Mouse (Mus musculus): ENCODE results near the gene Gm13276. TPM values are rescaled to one million over a fixed set of nuclear protein-coding genes. Genes with fewer than 3 reads are reported as not detected.
"Not testable (repeated sequence)": the region's sequence is repeated elsewhere in the genome, so short reads cannot be mapped to it uniquely, and the experiment has no call there.

Gm13276 gene
- polyA plus RNA-seq, 1 experiment from 2014 or later: not detected

DNA sequence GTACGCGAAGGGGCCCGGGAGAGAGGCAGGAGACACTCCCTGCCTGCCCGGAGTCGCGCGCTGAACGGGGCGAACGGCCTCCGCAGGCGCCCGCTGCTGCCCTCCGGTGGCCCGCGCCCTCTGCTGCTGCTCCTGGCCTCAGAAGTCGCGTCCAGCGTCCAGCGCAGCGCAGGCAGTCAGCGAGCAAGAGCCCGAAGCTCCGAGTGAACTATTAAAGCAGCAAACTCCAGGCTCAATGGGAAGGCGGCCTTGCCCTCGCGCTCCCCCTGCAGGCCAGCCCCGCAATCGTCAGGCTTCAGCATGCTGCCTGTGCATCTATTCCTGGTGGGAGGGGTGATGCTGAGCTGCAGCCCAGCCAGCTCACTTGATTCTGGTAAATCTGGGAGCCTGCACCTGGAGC is 6.0 kb upstream of the Gm13276 start, which contains the start of gene Gm13272:
Gm13272 (plus strand) TSS at position 301 of the 400 bp plus-strand sequence.
- not testable (repeated sequence) for H3K27ac ChIP-seq (ENCODE audit: low read length); ATAC-seq; H3K36me3 ChIP-seq (ENCODE audit: control insufficient read depth, insufficient read depth); H3K4me1 ChIP-seq (replicated peaks; ENCODE audit: control insufficient read depth, insufficient read depth, low read length); H3K4me3 ChIP-seq (replicated peaks; ENCODE audit: low read length); H3K9ac ChIP-seq (replicated peaks; ENCODE audit: low read depth, low read length); H3K4me2 ChIP-seq (ENCODE audit: low read length); H3K9me3 ChIP-seq (ENCODE audit: control insufficient read depth, low read length); H3K27me3 ChIP-seq (replicated peaks; ENCODE audit: control insufficient read depth, insufficient read depth, low read length)
- WGBS: no CpG with 5 or more reads among the region's 29 CpGs

GRCm38 (mm10) chr4:88780320-88780719 is 5.2 kb upstream of the Gm13276 start:
- 52% methylated on average over 14 of the region's 18 CpGs for WGBS
- H3K4me3 ChIP-seq (replicated peaks; ENCODE audit: low read length); H3K9me3 ChIP-seq (ENCODE audit: control insufficient read depth, low read length); H3K4me2 ChIP-seq (ENCODE audit: low read length); H3K9ac ChIP-seq (replicated peaks; ENCODE audit: low read depth, low read length); H3K27ac ChIP-seq (ENCODE audit: low read length); H3K36me3 ChIP-seq (ENCODE audit: control insufficient read depth, insufficient read depth); H3K4me1 ChIP-seq (replicated peaks; ENCODE audit: control insufficient read depth, insufficient read depth, low read length); H3K27me3 ChIP-seq (replicated peaks; ENCODE audit: control insufficient read depth, insufficient read depth, low read length); ATAC-seq: not testable (repeated sequence)

- not testable (repeated sequence) for H3K4me3 ChIP-seq (replicated peaks; ENCODE audit: low read length); H3K36me3 ChIP-seq (ENCODE audit: control insufficient read depth, insufficient read depth); H3K4me1 ChIP-seq (replicated peaks; ENCODE audit: control insufficient read depth, insufficient read depth, low read length); H3K27me3 ChIP-seq (replicated peaks; ENCODE audit: control insufficient read depth, insufficient read depth, low read length); H3K9ac ChIP-seq (replicated peaks; ENCODE audit: low read depth, low read length); H3K9me3 ChIP-seq (ENCODE audit: control insufficient read depth, low read length); H3K27ac ChIP-seq (ENCODE audit: low read length); ATAC-seq
- 36% methylated on average over 3 of the region's 7 CpGs for WGBS
- H3K4me2 ChIP-seq (ENCODE audit: low read length): peak within 1 kb of the TSS; percentile 39; the same call in 1 of the 2 replicates
These were observed 3.7 kb upstream of the Gm13276 start, which contains the start of gene Ifnz for GRCm38 (mm10) chr4:88781831-88782230. Ifnz (plus strand) TSS chr4:88782131.

DNA sequence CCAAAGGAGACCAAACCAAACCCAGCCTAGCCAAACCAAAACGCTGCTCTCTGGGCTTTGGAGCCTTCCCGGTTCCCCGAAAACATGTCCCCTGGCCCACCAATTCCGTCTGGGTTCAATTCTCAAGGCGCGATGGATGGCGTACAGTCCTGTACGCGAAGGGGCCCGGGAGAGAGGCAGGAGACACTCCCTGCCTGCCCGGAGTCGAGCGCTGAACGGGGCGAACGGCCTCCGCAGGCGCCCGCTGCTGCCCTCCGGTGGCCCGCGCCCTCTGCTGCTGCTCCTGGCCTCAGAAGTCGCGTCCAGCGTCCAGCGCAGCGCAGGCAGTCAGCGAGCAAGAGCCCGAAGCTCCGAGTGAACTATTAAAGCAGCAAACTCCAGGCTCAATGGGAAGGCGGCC is 3.2 kb upstream of the Gm13276 start:
- not testable (repeated sequence) for H3K4me3 ChIP-seq (replicated peaks; ENCODE audit: low read length); H3K9me3 ChIP-seq (ENCODE audit: control insufficient read depth, low read length); H3K27ac ChIP-seq (ENCODE audit: low read length); H3K27me3 ChIP-seq (replicated peaks; ENCODE audit: control insufficient read depth, insufficient read depth, low read length); H3K9ac ChIP-seq (replicated peaks; ENCODE audit: low read depth, low read length); H3K4me1 ChIP-seq (replicated peaks; ENCODE audit: control insufficient read depth, insufficient read depth, low read length); H3K36me3 ChIP-seq (ENCODE audit: control insufficient read depth, insufficient read depth); ATAC-seq
- peak overlapping the region; percentile 39; the same call in 1 of the 2 replicates for H3K4me2 ChIP-seq (ENCODE audit: low read length)
- 2% methylated on average over 9 of the region's 31 CpGs for WGBS

GRCm38 (mm10) chr4:88788402-88788801 is 2.9 kb downstream of the Gm13276 start, which contains the start of gene Gm13277:
Gm13277 (plus strand) TSS chr4:88788632.
- not testable (repeated sequence) for H3K4me3 ChIP-seq (replicated peaks; ENCODE audit: low read length); H3K9ac ChIP-seq (replicated peaks; ENCODE audit: low read depth, low read length); H3K4me1 ChIP-seq (replicated peaks; ENCODE audit: control insufficient read depth, insufficient read depth, low read length); H3K27me3 ChIP-seq (replicated peaks; ENCODE audit: control insufficient read depth, insufficient read depth, low read length); H3K4me2 ChIP-seq (ENCODE audit: low read length); H3K36me3 ChIP-seq (ENCODE audit: control insufficient read depth, insufficient read depth); H3K9me3 ChIP-seq (ENCODE audit: control insufficient read depth, low read length); H3K27ac ChIP-seq (ENCODE audit: low read length); ATAC-seq
- WGBS: 0% methylated on average over 1 of the region's 28 CpGs

GRCm38 (mm10) chr4:88791250-88791649 is 5.7 kb downstream of the Gm13276 start, which contains the start of gene Gm13278:
Gm13278 (plus strand) TSS chr4:88791550.
- not testable (repeated sequence) for H3K4me1 ChIP-seq (replicated peaks; ENCODE audit: control insufficient read depth, insufficient read depth, low read length); H3K36me3 ChIP-seq (ENCODE audit: control insufficient read depth, insufficient read depth); H3K9ac ChIP-seq (replicated peaks; ENCODE audit: low read depth, low read length); H3K27me3 ChIP-seq (replicated peaks; ENCODE audit: control insufficient read depth, insufficient read depth, low read length); H3K27ac ChIP-seq (ENCODE audit: low read length); H3K4me2 ChIP-seq (ENCODE audit: low read length); H3K4me3 ChIP-seq (replicated peaks; ENCODE audit: low read length); ATAC-seq; H3K9me3 ChIP-seq (ENCODE audit: control insufficient read depth, low read length)
- no CpG with 5 or more reads among the region's 28 CpGs for WGBS

DNA sequence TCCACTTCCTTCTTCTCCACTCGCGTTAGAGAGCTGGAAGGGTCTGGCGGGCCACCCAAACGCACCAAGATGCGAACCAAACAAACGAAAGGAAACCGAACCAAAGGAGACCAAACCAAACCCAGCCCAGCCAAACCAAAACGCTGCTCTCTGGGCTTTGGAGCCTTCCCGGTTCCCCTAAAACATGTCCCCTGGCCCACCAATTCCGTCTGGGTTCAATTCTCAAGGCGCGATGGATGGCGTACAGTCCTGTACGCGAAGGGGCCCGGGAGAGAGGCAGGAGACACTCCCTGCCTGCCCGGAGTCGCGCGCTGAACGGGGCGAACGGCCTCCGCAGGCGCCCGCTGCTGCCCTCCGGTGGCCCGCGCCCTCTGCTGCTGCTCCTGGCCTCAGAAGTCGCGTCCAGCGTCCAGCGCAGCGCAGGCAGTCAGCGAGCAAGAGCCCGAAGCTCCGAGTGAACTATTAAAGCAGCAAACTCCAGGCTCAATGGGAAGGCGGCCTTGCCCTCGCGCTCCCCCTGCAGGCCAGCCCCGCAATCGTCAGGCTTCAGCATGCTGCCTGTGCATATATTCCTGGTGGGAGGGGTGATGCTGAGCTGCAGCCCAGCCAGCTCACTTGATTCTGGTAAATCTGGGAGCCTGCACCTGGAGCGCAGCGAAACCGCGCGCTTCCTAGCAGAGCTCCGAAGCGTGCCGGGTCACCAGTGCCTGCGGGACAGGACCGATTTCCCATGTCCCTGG is 8.6 kb downstream of the Gm13276 start, which contains the start of gene Gm13275:
Gm13275 (plus strand) TSS at position 552 of the 740 bp plus-strand sequence.
- H3K4me1 ChIP-seq (replicated peaks; ENCODE audit: control insufficient read depth, insufficient read depth, low read length); H3K27ac ChIP-seq (ENCODE audit: low read length); H3K4me3 ChIP-seq (replicated peaks; ENCODE audit: low read length); H3K9ac ChIP-seq (replicated peaks; ENCODE audit: low read depth, low read length); H3K27me3 ChIP-seq (replicated peaks; ENCODE audit: control insufficient read depth, insufficient read depth, low read length); ATAC-seq; H3K4me2 ChIP-seq (ENCODE audit: low read length); H3K36me3 ChIP-seq (ENCODE audit: control insufficient read depth, insufficient read depth); H3K9me3 ChIP-seq (ENCODE audit: control insufficient read depth, low read length): not testable (repeated sequence)
- 0% methylated on average over 6 of the region's 52 CpGs for WGBS

DNA sequence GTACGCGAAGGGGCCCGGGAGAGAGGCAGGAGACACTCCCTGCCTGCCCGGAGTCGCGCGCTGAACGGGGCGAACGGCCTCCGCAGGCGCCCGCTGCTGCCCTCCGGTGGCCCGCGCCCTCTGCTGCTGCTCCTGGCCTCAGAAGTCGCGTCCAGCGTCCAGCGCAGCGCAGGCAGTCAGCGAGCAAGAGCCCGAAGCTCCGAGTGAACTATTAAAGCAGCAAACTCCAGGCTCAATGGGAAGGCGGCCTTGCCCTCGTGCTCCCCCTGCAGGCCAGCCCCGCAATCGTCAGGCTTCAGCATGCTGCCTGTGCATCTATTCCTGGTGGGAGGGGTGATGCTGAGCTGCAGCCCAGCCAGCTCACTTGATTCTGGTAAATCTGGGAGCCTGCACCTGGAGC is 11.6 kb downstream of the Gm13276 start, which contains the start of gene Gm13279:
Gm13279 (plus strand) TSS at position 301 of the 400 bp plus-strand sequence.
- not testable (repeated sequence) for H3K4me3 ChIP-seq (replicated peaks; ENCODE audit: low read length); H3K9me3 ChIP-seq (ENCODE audit: control insufficient read depth, low read length); H3K36me3 ChIP-seq (ENCODE audit: control insufficient read depth, insufficient read depth); H3K4me2 ChIP-seq (ENCODE audit: low read length); H3K9ac ChIP-seq (replicated peaks; ENCODE audit: low read depth, low read length); H3K4me1 ChIP-seq (replicated peaks; ENCODE audit: control insufficient read depth, insufficient read depth, low read length); H3K27me3 ChIP-seq (replicated peaks; ENCODE audit: control insufficient read depth, insufficient read depth, low read length); ATAC-seq; H3K27ac ChIP-seq (ENCODE audit: low read length)
- WGBS: no CpG with 5 or more reads among the region's 28 CpGs

- not testable (repeated sequence) for H3K27ac ChIP-seq (ENCODE audit: low read length); H3K27me3 ChIP-seq (replicated peaks; ENCODE audit: control insufficient read depth, insufficient read depth, low read length); H3K4me1 ChIP-seq (replicated peaks; ENCODE audit: control insufficient read depth, insufficient read depth, low read length); H3K36me3 ChIP-seq (ENCODE audit: control insufficient read depth, insufficient read depth); H3K9me3 ChIP-seq (ENCODE audit: control insufficient read depth, low read length); ATAC-seq; H3K9ac ChIP-seq (replicated peaks; ENCODE audit: low read depth, low read length); H3K4me2 ChIP-seq (ENCODE audit: low read length); H3K4me3 ChIP-seq (replicated peaks; ENCODE audit: low read length)
- WGBS: 33% methylated on average over 1 of the region's 7 CpGs
These were observed 13.9 kb downstream of the Gm13276 start, which contains the start of gene Gm13285 for GRCm38 (mm10) chr4:88799365-88799764. Gm13285 (plus strand) TSS chr4:88799665.

All from forebrain, embryonic 16.5 days (tissue).